Comparison of ENCODE assay signal across 12 mouse cellular contexts in genomic region chr11:48221156-48221555, GRCm38 (mm10).
"Had no signal": no experiment of that assay in that cellular context is flagged by ENCODE, and none has a peak within 500 bp of the region (broad histone marks: within the 10 kb centered on the region; RNA-seq: fewer than 3 reads in every experiment).

No protein-coding gene starts in this region.

- H3K27ac ChIP-seq: limb, embryonic 10.5 days; liver, embryonic 15.5 days; midbrain, embryonic 13.5 days; stomach, postnatal 0 days had no signal

- DNase-seq: kidney, adult 8-10 months; kidney, postnatal 25 days; lung, adult 2 months; lung, postnatal 36 days; right cerebral cortex, adult 18-20 months; thymus, postnatal 4 days had no signal

- H3K36me3 ChIP-seq: limb, embryonic 10.5 days; liver, embryonic 15.5 days; midbrain, embryonic 13.5 days had no signal

- H3K27me3 ChIP-seq: liver, embryonic 15.5 days; midbrain, embryonic 13.5 days had no signal

- ATAC-seq: lung, postnatal 0 days; midbrain, embryonic 13.5 days had no signal

- H3K4me3 ChIP-seq: limb, embryonic 10.5 days; liver, embryonic 15.5 days; midbrain, embryonic 13.5 days had no signal

- H3K9ac ChIP-seq: liver, embryonic 15.5 days; midbrain, embryonic 13.5 days had no signal

- H3K4me1 ChIP-seq: limb, embryonic 10.5 days; liver, embryonic 15.5 days; midbrain, embryonic 13.5 days had no signal

- H3K9me3 ChIP-seq: limb, embryonic 10.5 days; liver, embryonic 15.5 days; midbrain, embryonic 13.5 days had no signal

- H3K4me2 ChIP-seq: liver, embryonic 11.5 days; liver, embryonic 15.5 days; midbrain, embryonic 13.5 days had no signal
